Mouse (Mus musculus) heart, postnatal 14 days (tissue): ENCODE measurements around the gene Dbndd2. TPM values are rescaled to one million over a fixed set of nuclear protein-coding genes. Genes with fewer than 3 reads are reported as not detected.

Experiments used
- DNase-seq, 2 experiments: peaks; one replicate each; pipeline ENCODE4 v3.0.0; 2021 to 2022
- intact Hi-C: fragments of 180-260 bp; cut with DNase I; formaldehyde crosslinking; loops from one replicate; pipeline ENCODE4 v1.15.1; 2025
- total RNA-seq, 2 experiments: library from RNA; stranded (reverse); gene quantifications; 2 replicates each; pipeline ENCODE4 v1.2.3; 2021

Dbndd2 gene
- total RNA-seq, 2 experiments from 2014 or later = 17.9 to 19.0 TPM

DNA sequence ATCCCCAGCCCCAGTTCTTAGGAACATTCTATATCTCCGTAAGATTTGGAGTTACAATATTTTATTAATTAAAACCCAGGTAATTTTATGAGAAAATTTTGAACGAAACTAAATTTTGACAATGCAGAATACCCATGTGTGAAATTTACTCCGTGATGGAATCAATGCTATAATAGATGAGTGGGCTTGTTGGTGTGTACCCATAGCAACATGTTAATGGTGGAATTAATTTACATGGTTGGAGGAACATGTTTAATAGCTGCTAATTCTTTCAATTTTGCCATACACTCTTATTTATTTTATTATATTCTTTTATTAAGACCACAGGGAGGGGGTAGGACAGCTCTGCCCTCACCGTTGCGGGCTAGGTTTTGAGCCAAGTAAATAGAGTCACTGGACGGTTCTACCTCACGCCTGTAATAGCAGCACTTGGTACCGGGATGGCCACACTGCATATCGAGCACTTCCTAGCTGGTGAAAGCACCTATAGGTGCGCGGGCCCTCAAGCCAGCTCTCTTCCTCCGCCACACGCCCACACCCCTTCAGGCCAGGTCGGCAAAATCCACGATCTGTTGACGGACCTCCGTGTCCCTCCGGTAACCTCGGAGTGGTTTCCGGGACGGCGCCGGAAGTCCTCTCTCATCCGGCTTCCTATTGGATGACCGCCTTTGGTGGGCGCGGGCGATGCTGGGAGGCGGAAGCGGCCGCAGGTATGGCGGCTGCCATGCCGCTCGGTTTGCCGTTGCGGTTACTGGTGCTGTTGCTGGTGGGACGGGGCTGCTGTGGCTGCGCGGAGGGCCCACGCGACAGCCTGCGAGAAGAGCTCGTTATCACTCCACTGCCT is 11.2 kb downstream of the Dbndd2 start, which contains the start of gene Pigt:
TSS of gene Pigt (plus strand) at position 674 of the 844 bp plus-strand sequence.
- intact Hi-C loops = no loop called here
- DNase-seq = peak; percentile 87 to 90

DNA sequence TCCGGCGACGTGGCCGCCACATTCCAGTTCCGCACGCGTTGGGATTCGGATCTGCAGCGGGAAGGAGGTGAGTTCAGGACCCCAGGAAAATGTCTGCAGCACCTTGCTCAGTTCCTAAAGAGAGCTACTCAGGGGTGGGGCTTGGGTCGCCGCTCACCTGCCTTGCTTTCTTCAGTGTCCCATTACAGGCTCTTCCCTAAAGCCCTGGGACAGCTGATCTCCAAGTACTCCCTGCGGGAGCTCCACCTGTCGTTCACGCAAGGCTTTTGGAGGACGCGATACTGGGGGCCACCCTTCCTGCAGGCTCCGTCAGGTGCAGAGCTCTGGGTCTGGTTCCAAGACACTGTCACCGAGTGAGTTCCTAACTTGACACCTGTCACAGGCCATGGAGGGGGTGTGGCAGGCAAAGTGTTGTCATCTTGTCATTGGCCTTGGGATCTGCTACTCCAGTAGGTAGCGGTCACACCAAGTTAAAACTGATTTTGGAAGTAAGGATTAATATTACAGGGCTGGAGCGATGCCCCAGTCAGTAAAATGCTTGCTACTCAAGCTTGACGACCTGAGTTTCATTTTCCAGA is 11.9 kb downstream of the Dbndd2 start:
- intact Hi-C loops = no loop called here
- no peak for DNase-seq

DNA sequence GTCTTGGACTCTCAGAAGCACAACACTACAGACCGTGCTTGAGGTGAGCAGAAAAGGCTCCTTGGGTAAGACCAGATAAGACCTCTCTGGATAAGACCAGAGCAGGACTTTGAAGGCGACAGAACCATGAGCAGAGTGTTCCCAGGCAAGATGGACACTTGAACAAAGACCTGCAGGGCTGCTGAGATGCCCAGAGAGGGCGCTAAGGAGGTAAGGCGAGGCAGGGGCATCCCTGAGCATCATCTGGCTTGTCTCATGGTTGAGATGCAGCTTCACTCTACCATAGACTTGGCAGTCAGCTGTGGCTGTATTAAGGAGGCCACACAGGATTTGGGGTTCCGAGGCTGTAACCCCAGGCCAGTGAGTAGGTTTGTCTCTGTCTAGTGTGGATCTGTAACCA is 13.4 kb downstream of the Dbndd2 start:
- no peak for DNase-seq
- intact Hi-C loops = no loop called here

DNA sequence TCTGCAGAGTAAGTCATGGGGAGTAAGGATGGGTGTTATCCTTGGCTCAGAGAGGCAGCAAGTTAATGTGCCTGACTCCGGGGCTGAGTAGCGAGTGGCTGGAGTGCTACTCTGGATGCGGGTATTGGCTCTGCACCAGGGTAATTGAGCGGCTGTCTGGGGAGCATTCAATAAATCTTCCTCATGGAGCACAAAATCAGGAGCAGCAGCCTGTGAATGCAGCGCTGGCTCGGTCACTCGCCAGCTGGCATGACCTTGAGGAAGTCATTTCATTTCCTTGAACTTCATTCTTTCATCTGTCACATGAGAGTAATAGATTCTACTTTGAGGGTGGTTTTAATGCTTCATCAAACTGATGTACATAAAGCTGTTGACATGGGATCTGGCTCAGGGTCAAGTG is 14.6 kb downstream of the Dbndd2 start:
- intact Hi-C loops = no loop called here

DNA sequence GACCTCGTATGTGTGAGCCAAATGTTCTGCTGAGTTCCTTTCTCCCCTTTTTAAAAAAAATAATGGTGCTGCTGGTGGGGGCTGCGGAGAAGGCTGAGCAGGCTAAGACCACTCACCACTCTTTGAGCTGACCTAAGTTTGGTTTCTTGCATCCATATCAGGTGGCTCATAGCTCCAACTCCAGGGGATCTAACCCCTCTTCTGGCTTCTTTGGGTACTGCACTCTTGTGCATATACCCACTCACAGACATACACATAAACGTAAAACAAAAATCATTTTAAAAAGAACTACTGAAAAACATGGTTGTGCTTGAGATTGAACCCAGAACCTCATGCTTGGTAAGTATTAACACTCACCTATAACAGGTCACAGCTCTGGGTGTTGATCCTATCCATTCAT is 19.0 kb downstream of the Dbndd2 start:
- no peak for DNase-seq
- intact Hi-C loops = no loop called here

More for the DNA sequence above, 14.6 kb downstream of the Dbndd2 start:
- DNase-seq = no peak

DNA sequence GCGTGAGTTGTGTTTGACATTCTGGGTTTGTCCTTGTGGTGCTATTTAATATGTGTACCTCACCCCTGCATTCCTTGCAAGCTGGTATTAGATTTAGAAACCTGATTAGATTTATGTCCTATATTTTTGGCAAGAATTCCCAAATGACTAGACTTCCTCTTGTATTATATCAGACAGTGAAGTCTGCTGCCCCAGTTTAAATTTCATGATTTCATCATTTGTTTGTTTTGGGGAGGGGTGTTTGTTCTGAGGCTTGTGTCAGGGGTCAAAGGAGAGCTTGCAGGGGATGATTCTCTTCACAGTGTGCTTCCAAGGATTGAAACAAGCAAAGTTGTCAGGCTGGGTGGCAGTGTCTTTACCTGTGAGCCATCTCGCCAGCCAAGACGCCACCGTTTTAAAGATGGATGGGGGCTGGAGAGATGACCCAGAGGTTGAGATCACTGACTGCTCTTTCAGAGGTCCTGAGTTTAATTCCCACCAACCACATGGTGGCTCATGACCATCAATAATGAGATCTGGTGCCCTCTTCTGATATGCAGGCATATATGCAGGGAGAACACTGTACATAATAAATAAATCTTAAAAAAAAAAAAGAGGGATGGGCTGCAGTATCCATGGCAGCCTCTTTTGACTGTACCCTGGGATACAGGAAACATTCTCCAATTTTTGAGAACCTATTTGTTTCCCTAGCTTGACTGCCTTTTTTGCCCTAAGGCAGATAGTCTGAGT is 19.9 kb downstream of the Dbndd2 start:
- no peak for DNase-seq
- intact Hi-C loops = no loop called here

DNA sequence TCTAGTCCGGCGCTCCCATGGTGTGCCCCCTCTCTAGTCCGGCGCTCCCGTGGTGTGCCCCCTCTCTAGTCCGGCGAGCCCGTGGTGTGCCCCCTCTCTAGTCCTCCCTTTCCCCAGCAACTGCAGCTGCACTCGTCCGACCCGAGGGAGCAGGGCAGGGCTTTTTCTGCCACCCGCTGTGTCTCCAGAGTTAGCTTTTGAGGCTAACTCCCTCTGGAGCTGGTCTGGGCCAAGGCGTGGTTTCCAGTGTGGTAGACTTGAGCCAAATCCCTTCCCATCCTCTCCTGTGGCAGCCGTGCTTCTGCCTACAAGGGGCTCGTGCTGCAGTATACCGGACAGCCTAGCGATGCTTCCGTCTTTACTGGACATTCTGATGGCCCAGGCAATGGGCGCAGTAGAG is 21.9 kb downstream of the Dbndd2 start:
- DNase-seq = no peak
- intact Hi-C loops = no loop called here

DNA sequence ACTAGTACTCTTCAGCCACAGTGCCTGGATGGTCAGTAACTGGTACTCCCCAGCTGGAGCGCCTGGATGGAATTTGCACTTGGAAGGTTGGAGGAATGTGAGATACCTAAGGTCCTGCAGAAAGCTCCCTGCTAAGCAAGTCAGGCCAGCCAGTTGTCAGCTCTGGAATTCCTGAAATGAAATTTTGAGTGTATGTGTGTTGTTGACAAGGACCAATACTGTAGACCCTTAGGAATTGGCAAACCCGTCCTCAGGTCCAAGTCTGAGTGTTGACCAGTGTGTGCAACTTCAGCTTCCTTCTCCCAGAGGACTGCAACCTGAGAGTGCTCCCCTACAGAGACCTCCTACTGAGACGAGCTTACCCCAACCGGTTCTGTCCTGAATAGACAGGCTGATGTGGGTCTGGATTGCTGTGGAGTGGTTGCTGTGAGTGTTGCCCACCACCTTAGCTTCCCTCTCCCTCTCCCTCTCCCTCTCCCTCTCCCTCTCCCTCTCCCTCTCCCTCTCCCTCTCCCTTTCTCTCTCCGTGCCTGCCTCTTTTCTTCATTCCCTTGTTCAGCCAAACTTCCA is 24.8 kb downstream of the Dbndd2 start:
- no peak for DNase-seq
- intact Hi-C loops = no loop called here

DNA sequence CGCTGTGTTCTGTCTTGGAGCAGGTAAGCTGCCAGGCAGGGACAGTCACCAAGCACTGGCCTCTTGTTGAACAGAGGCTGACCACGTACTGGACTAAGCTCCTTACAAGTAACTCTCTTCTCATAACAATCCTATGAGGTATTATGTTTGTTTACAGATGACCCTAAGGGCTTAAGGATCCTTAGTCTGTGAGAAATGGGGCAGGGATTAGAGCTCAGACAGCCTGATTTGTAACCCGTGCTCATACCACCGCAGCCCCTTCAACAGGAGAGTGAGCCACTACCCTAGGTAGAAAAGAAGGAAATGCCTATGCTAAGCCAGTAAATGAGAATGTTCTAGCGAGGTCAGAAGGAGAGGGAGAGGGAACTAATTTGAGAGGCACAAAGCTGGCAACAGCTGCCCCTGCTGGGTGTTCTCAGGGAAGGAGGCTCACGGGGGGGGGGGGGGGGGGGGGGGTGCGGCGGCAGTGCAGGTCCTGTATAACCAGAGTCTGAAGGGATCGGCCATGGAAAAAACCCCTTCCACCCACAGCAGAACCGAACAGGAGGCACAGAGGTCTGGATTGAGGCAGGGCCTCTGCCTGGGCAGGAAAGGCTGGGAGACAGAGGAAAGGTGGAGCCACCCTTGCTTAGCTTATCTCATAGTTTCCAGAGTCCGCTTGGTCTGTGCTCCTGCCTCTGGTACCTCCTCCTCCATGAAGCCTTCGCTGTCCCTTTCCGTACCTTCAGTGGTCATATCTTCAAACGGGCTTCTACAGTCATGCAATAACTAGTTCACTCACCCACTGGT is 26.4 kb downstream of the Dbndd2 start:
- DNase-seq = no peak
- intact Hi-C loops = no loop called here

DNA sequence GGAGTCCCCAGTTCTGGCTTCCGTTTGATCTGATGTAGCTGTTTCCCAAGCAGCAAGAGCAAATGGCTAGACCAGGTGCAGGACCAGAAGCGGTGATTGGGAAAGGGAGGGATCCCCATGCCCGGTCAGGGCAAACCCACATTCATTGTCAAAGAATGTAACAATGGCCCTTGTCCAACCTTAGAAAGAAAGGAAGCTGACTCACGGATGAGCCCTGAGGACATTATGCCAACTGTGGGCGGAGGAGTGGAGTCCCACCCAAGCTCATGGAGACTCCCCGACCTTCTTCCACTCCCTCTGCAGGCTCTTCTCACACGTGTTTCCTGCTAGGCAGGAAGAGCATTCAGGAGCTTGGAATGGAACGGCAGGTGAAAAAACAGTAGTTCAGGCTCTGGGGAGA is 27.5 kb downstream of the Dbndd2 start:
- intact Hi-C loops = no loop called here
- DNase-seq = peak; percentile 41 to 49

DNA sequence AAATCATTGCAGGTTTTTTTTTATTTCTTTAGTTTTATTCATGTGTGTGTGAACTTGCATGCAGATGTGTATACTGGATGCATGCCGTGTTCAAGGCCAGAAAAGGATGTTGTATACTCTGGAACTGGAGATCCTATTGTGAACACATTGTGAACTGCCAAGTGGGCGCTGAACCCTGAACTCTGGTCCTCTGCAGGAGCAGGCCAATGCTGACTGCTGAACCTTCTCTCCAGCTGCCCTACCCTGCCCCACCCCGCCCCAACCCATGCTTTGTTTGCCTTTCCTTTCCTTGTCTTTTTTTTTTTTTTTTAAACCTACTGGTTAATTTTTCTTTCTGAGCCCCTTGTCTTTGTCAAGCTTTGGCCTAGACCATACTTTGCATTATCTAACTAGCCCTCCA is 29.0 kb downstream of the Dbndd2 start:
- DNase-seq = no peak

DNA sequence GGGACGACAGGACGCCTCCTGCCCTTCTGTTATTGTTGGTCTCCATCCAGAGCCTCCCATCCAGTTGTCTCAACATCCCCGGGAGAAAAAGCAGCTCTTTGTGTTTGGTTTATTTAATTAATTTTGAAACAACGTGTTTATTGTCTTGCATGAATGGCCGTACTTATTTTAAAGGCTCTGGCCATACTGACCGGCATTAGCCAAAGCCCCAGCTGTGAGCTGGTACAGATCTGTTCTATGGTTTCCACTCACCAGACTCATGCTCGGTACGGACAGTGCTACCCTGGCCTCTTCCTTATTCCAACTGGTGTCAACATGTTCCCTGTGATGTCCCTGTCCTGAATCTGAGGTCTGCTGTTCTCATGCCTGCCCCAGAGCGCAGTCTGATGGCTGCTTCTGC is 30.0 kb downstream of the Dbndd2 start:
- intact Hi-C loops = no loop called here
- DNase-seq = no peak

More for the DNA sequence above, 29.0 kb downstream of the Dbndd2 start:
- intact Hi-C loops = no loop called here

DNA sequence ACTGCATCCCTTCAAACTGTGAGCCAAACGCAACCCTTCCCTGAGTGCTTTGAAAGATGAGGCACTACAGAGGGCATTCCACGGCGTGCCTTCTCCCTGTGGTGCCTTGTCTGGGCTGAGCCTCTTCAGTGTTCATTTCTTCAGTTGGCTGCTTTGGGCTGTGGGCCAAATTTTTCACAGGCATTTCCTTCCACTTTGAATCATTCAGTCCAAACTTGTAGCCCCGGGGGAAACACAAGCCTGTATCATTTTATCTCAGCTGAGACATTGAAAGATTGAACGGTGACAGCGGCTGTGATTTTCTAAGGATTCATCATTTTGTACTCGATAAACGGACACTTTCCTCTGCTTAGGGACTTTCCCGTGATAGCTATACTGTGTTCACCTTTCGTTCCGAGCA is 30.7 kb downstream of the Dbndd2 start:
- intact Hi-C loops = no loop called here
- no peak for DNase-seq

DNA sequence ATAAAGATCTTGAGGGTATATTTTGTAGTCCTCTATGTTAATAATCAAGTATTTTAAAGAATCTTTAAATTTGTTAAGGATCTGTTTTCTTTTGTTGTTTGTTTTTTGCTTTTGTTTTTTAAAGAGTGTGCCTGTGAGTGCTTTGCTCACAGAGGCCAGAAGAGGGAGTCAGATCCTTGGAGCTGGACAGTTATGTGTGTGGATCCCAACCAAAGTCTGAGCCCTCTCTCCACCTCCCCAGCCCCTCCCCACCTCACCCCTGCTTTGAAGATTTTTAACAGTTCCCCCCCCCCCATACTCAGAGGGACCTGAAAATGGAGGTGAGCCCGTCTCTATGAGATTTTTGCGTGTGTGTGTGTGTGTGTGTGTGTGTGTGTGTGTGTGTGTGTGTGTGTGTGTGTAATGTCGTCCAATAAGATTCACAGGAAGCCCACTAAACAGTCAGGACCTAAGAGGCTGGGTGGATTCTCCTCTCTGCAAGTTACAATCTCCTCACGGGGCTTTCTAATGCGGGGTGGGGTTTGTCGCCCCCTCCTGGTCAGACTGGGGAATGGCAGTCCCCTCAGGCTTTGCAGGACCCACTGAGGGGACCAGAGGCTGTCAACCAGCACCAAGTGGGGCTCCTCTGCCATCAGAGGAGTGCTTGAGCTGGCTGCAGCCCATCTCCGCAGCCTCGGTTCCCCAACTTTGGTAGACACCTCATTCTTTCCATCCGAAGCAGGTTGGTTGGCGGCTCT is 31.7 kb downstream of the Dbndd2 start:
- intact Hi-C loops = loop anchor here (1.0 to 2.0 kb wide), 2 partner anchors 47 to 57 kb away; partner anchors contain the start of gene Gm20458

DNA sequence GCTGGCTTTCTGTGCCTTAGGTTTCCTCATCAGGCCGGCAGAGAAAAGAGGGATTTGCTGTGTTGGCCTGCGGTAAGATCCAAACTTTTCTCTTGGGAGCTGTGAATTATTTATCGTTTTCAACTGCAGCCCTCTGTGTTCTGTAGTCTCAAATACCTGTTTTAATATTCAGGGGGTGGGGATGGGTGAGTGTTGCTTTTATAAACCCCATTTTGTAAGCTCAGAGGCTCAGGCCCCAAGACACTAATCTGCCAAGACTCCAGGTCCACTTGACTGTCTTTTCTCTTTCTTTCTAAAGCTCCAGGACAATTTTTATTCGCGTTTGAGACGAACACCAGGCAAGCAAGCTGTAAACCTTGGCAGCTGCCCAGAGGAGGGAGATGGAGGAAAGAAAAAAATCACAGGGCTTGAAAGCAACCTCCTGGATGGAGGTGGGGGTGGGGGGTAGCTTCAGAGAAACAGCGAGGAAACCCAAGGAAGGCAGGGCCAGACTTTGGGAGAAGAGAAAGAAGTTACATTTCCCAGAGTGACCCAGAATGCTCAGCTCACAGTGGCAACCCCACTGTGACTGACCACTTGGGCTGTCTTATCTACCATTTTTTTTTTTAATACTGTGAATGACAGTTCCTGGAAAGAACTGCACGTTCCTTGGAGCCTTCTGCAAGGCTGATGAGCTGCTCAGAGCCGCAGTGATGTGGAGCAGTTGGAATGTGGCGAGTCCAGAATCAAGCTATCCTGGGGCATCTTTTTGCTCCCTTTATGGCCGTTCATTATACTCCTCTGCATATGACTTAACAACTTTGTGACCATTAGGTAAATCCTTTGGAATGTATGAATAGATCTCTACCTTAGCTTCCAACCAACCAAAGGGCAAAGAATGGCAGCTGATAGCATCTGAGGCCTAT is 32.6 kb downstream of the Dbndd2 start:
- intact Hi-C loops = loop anchor here (1.0 to 2.0 kb wide), 2 partner anchors 48 to 58 kb away; partner anchors contain the start of gene Gm20458

More for the DNA sequence above, 31.7 kb downstream of the Dbndd2 start:
- peak; percentile 61 to 73 for DNase-seq

DNA sequence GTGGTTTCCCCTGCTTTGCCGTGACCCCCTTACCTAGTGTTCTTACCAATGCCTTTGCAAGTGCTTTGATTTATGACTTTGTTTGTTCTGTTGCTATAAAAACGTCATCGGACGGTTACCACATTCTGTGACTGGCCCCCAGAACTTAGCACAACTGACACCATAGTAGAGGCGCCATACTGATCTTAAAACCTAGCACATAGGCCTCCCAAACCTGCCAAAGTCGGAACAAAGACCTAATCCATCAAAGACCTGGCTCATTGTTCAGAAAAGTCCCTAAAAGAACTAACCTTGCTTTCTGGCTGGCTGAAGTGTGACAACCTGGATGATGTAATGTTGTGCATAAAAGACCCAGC is 33.2 kb downstream of the Dbndd2 start:
- intact Hi-C loops = loop anchor here (2.0 kb wide), 1 partner anchor 58 kb away; the partner anchor contains the start of gene Gm20458
- no peak for DNase-seq

More for the DNA sequence above, 32.6 kb downstream of the Dbndd2 start:
- no peak for DNase-seq

DNA sequence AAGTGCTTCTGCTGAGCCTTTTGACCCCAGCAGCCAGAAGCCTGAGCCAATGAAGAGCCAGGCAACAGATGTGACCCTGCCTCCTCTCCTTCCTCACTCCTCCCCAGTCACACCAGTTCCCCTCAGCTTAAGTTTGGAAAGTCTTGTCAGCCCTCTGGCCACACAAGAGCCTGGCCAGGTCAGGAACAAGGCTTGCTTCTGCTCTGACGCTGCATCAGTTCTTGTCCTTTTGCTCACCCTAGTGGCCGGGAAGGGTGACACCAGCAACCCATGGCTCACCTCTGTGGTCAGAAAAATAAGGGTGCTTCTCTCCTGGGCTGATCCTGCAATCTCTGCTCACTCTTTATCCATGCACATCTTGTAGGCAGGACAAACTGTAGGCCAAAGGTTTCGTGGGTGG is 34.9 kb downstream of the Dbndd2 start:
- intact Hi-C loops = loop anchor here (1.0 to 10.0 kb wide), 2 partner anchors 103 to 416 kb away; no protein-coding TSS in a partner anchor
- DNase-seq = peak; percentile 48 to 67

DNA sequence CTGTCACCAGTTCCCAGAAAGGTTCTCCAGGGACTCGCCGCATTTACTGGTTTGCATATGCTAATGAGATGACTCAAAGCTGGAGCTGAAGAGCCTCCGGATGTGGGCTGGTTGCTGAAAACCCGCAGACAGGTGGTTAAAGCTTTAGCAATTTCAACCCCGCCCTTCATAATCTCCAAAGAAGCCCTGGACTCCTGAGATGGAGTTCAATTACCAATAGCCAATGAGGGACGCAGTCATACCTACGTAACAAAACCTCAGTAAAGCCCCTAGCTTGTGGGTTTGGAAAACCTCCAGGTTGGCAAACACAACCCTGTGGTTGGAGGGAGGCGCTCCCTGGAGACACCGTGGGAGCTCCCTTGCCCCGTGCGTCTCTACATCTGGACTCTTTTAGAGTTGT is 35.9 kb downstream of the Dbndd2 start:
- no peak for DNase-seq
- intact Hi-C loops = loop anchor here (10.0 kb wide), 1 partner anchor 417 kb away; no protein-coding TSS in a partner anchor
